12 mouse cellular contexts compared by ENCODE assay signal in genomic region chr9:42209666-42210065, GRCm38 (mm10). TPM values are rescaled to one million over a fixed set of nuclear protein-coding genes. Genes with fewer than 3 reads are reported as not detected.
DNase-seq lines count a peak whose midpoint lies in the region.
"Had no signal": no experiment of that assay in that cellular context is flagged by ENCODE, and none has a peak within 500 bp of the region (broad histone marks: within the 10 kb centered on the region; RNA-seq: fewer than 3 reads in every experiment).

No protein-coding gene starts in this region.

- DNase-seq in adrenal gland, adult (ENCODE audit: inconsistent age in 2 of 2, low spot score in 1 of 2): peak; percentile 45 to 74
- no peak for DNase-seq in adrenal gland, postnatal 25 days
- DNase-seq in right cerebral cortex, adult 18-20 months: peak; percentile 64
- no peak for DNase-seq in right cerebral cortex, postnatal 4 days
- DNase-seq in adrenal gland, postnatal 14 days: peak; percentile 59
- peak; percentile 62 for DNase-seq in telencephalon, adult 2 months (ENCODE audit: low read depth, low spot score)
- no peak for DNase-seq in thymus, postnatal 10 days (ENCODE audit: low spot score in 2 of 2)
- no peak for DNase-seq in cerebellum, adult 11-12 months
- DNase-seq: gastrocnemius, postnatal 14 days; kidney, adult 11 months; kidney, postnatal 36 days; thymus, postnatal 25 days had no signal

RNA-seq across cellular contexts. Expression of gene Sc5d, which starts 54.4 kb away (rescaled TPM):
- 119 and 172 TPM in 2 replicates for total RNA-seq in adrenal gland, postnatal 25 days (2021)
- 42.6 and 60.6 TPM in 2 replicates for total RNA-seq in adrenal gland, postnatal 14 days (2021)

Comparison
In these comparisons a context has a peak if more than half of its experiments do, and no peak if none do; other contexts are left out.
1. DNase-seq: peak in adrenal gland, adult (2 of 2), right cerebral cortex, adult 18-20 months (single experiment), adrenal gland, postnatal 14 days (single experiment) and telencephalon, adult 2 months (single experiment); none in adrenal gland, postnatal 25 days (single experiment), right cerebral cortex, postnatal 4 days (single experiment), thymus, postnatal 10 days (0 of 2) and cerebellum, adult 11-12 months (single experiment).